ENCODE assay signal across 24 mouse cellular contexts in the genomic region with DNA sequence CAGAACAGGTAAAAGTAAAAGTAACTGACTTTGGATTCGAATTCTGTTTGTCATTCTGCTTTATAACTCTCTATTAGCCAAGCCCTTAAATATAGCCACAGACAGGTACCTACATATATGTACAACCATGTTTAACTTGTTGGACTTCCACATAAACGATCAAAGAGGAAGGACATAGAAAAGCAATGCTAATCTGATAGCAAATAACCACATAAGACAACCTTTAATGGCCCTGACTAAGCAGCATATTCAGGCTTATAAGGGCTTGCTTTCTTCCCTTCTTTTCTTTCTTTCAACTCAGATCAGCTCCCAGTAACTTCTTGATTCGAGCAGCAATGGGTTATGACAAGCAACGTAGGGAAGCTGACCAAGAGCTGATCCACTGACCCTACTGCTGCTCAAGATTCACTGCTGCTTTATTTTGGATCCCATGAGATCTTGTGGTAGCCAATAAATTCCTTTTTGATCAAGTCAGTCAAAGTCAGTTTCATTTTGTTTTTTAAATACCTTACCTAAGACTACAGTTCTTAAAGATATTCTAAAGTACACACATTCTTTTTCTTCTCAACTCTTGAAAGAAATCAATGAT. TPM values are rescaled to one million over a fixed set of nuclear protein-coding genes. Genes with fewer than 3 reads are reported as not detected.
DNase-seq lines count a peak whose midpoint lies in the region; ATAC-seq lines count a peak whose summit lies in the region.
"Had no signal": no experiment of that assay in that cellular context is flagged by ENCODE, and none has a peak within 500 bp of the region (broad histone marks: within the 10 kb centered on the region; RNA-seq: fewer than 3 reads in every experiment).

No protein-coding gene starts in this region.

- H3K4me3 ChIP-seq in heart, embryonic 12.5 days: no peak overlapping the region
- H3K4me3 ChIP-seq: embryonic facial prominence, embryonic 12.5 days; forebrain, embryonic 15.5 days; heart, embryonic 10.5 days; heart, embryonic 15.5 days; hindbrain, embryonic 10.5 days; intestine, embryonic 15.5 days had no signal

- peak; percentile 74 for DNase-seq in heart, adult 11 months
- DNase-seq in 3T3-L1 (ENCODE audit: low read depth, low spot score): peak; percentile 64
- DNase-seq in NIH3T3 (ENCODE audit: low read depth): peak; percentile 56
- DNase-seq in urinary bladder, postnatal 14 days (ENCODE audit: low spot score): no peak
- no peak for DNase-seq in adrenal gland, adult 18-20 months (ENCODE audit: low spot score in 2 of 2)
- DNase-seq: adrenal gland, adult 8-10 months; cerebellum, adult 11-12 months; cerebellum, adult 9-10 months; cerebellum, postnatal 25 days; gastrocnemius, postnatal 14 days; heart, adult 18-20 months; heart, postnatal 14 days had no signal

- peaks cover 2% of the 10 kb centered on the region; the same call in 1 of the 2 replicates for H3K4me1 ChIP-seq in heart, embryonic 12.5 days (replicated peaks)
- H3K4me1 ChIP-seq: embryonic facial prominence, embryonic 12.5 days; heart, embryonic 10.5 days; hindbrain, embryonic 10.5 days; intestine, embryonic 15.5 days had no signal

- 82% methylated on average over 4 of the region's 4 CpGs for WGBS in heart, embryonic 12.5 days

- H3K9ac ChIP-seq in heart, embryonic 12.5 days: no peak overlapping the region
- H3K9ac ChIP-seq: embryonic facial prominence, embryonic 12.5 days; forebrain, embryonic 15.5 days; heart, embryonic 15.5 days; hindbrain, embryonic 14.5 days; intestine, embryonic 15.5 days had no signal

- no peaks in the 10 kb centered on the region for H3K27me3 ChIP-seq in heart, embryonic 12.5 days (replicated peaks)
- H3K27me3 ChIP-seq: embryonic facial prominence, embryonic 12.5 days; forebrain, embryonic 15.5 days; heart, embryonic 15.5 days; intestine, embryonic 15.5 days had no signal

- no peaks in the 10 kb centered on the region for H3K9me3 ChIP-seq in heart, embryonic 12.5 days (replicated peaks)
- H3K9me3 ChIP-seq: embryonic facial prominence, embryonic 12.5 days; forebrain, embryonic 15.5 days; heart, embryonic 10.5 days; heart, embryonic 15.5 days; hindbrain, embryonic 10.5 days; intestine, embryonic 15.5 days had no signal

- ATAC-seq in heart, embryonic 12.5 days (ENCODE audit: insufficient number of reproducible peaks, low FRiP score): no peak
- peak; percentile 21; the same call in 1 of the 2 replicates for ATAC-seq in megakaryocyte progenitor cell, adult 5-6 weeks (replicated peaks; ENCODE audit: poor library complexity)
- ATAC-seq: forebrain, embryonic 15.5 days; intestine, embryonic 15.5 days had no signal

- no peak overlapping the region for H3K4me2 ChIP-seq in heart, embryonic 12.5 days
- H3K4me2 ChIP-seq: embryonic facial prominence, embryonic 12.5 days; forebrain, embryonic 15.5 days; heart, embryonic 15.5 days; hindbrain, embryonic 14.5 days; intestine, embryonic 15.5 days had no signal

- no peak overlapping the region for H3K27ac ChIP-seq in heart, embryonic 12.5 days (ENCODE audit: poor library complexity, severe bottlenecking)
- H3K27ac ChIP-seq: embryonic facial prominence, embryonic 12.5 days; forebrain, embryonic 15.5 days; heart, embryonic 10.5 days; heart, embryonic 15.5 days; hindbrain, embryonic 10.5 days; hindbrain, embryonic 14.5 days; intestine, embryonic 15.5 days had no signal

- peaks cover 6% of the 10 kb centered on the region; the same call in 1 of the 2 replicates for H3K36me3 ChIP-seq in heart, embryonic 12.5 days
- H3K36me3 ChIP-seq: embryonic facial prominence, embryonic 12.5 days; forebrain, embryonic 15.5 days; heart, embryonic 15.5 days; intestine, embryonic 15.5 days had no signal

RNA-seq across cellular contexts. Expression of gene Wasl, which starts 17.6 kb away (rescaled TPM):
- polyA plus RNA-seq in heart, embryonic 12.5 days (2016; fragmentation: Nextera tagmentation; extraction: Ambion mirVana): 66.1 and 66.7 TPM in 2 replicates
- total RNA-seq in megakaryocyte progenitor cell, adult 5-6 weeks (2015): 20.1 and 21.5 TPM in 2 replicates
- 5.1 and 7.0 TPM in 2 replicates for total RNA-seq in megakaryocyte progenitor cell, adult 5-6 weeks (2017)
- 10 to 100 TPM; 50.4 to 62.3 TPM for total RNA-seq in adrenal gland, adult 18-20 months (2021)

RNA-seq across cellular contexts. Expression of gene Lmod2, which starts 49.6 kb away (rescaled TPM):
- 45.3 and 49.3 TPM in 2 replicates for polyA plus RNA-seq in heart, embryonic 12.5 days (2016; fragmentation: Nextera tagmentation; extraction: Ambion mirVana)
- not detected in 2 replicates for total RNA-seq in megakaryocyte progenitor cell, adult 5-6 weeks (2015)
- total RNA-seq in megakaryocyte progenitor cell, adult 5-6 weeks (2017): not detected in 2 replicates
- under 1 TPM in 1 of 2 experiments, not detected in 1; 0.38 TPM for total RNA-seq in adrenal gland, adult 18-20 months (2021)
- total RNA-seq: ES-E14 had no signal
- polyA plus RNA-seq: cortical plate, adult 2 months; forebrain, embryonic 11.5 days; forebrain, embryonic 15.5 days; hindbrain, embryonic 10.5 days; hindbrain, embryonic 14.5 days; intestine, embryonic 15.5 days had no signal

Comparison
In these comparisons a context has a peak if more than half of its experiments do, and no peak if none do; other contexts are left out.
1. DNase-seq: peak in heart, adult 11 months (single experiment), 3T3-L1 (single experiment) and NIH3T3 (single experiment); none in urinary bladder, postnatal 14 days (single experiment) and adrenal gland, adult 18-20 months (0 of 2).